Mouse (Mus musculus): Measurements from ENCODE around the gene Fam57a. TPM values are rescaled to one million over a fixed set of nuclear protein-coding genes. Genes with fewer than 3 reads are reported as not detected.

The Fam57a gene
- polyA plus RNA-seq (2012; rRNA removed): 11.6 and 25.9 TPM in 2 replicates

DNA sequence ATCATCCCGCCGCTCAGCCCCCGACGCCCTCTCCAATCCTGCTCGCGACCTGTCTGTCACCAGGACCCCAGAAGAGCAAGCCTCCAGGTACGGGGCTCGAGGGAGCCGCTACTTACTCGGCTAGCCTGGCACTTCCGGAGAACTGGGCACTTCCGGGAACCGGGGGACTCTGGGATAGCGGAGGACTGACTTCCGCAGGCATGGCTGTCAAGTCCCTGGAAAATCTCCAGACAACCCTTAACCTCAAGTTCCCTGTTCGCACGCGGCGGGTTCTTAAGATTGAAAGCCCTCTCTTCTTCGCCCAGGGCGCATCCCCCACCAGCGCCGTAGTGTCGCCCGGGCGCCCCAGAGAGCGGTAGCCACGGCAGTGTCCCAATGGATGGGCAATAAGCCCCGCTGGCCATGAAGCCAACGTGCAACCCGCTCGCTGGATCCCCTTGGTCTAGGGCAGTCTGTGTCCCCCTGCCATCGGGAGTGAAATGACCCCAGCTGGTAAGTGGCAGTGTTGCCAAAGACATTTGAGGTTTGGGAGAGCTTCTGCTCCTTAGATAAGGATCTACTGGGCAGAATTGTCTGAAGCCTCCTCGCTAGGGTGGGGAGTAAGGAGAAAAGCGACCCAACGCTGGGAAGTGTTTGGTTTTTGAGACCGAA lies at the start of gene Fam57a, which contains the start of gene Vps53:
Fam57a (plus strand) TSS at position 177 of the 651 bp plus-strand sequence.
Vps53 (minus strand) TSS at position 153 of the 651 bp plus-strand sequence.

DNA sequence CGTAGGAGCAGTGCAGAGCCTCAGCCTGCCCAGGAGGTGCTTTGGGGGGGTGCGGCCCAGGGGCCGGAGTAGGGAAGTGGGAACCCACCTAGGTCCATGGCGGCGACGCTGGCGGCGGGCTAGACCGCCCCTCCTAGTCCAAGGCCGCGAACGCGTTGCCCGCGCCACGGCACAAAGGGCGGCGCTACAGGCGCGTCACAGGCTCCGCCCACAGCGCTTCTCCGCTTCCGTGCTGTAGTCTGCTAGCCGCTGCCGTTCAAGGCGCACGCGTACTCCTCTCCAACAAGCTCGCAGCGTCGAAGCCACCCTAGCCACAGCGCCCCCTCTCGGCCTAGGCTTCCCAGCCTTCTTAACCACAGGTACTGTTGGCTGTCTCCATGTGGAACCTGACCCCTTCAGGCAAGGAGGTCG lies 37.9 kb downstream of the Fam57a start, which contains the start of the genes Dbil5 and Gemin4:
Dbil5 (plus strand) TSS at position 219 of the 411 bp plus-strand sequence.
Gemin4 (minus strand) TSS at position 275 of the 411 bp plus-strand sequence.

DNA sequence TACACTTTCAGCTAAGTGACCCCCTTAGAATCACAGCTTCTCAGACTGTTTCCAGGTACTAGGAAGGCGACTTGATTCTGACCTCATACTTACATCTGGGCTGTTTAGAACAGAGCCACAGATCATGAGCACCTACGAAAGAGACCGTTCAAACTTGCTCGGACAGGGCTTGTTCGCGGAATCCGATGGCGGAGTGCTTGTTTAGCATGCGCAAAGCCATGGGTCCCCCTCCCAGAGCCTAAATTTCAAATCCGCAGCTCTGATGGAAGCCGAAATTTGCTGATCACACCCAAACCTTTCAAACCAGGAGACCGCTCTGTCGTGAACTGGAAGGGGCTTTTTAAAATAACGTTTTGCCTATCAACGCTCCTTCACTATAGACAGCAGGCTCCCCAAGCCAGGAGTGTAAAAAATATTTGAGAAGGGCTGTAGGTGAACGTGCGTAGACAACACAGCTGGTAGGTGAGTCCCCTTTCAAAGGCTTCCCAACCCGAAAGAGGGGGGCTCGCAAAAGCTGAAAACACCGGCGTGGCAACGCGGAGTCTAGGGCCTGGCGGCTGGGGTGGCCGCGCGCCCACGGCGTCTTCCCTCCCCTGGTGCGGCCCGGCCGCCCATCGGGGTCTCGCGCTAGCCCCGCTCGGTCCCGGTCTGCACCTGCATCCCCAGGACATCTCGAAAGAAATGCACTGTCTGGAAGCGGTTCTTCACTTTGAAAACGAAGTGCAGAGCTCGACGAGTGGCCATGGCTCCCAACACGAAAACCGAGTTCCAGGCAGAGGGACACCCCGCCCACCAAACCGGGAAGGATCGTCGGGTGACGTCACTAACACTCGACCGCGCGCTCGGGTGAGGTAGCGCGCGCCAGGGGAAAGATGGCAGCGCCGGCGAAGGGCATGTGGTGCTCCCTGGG lies 63.7 kb downstream of the Fam57a start, which contains the start of the genes Mrm3 and Glod4:
Mrm3 (plus strand) TSS at position 815 of the 910 bp plus-strand sequence.
Glod4 (minus strand) TSS at position 825 of the 910 bp plus-strand sequence.

Other genes starting within 250 kb of the Fam57a start
- 1.8 and 2.1 TPM in 2 replicates for gene Rph3al, start 241.2 kb upstream of the Fam57a start, polyA plus RNA-seq (2012; rRNA removed)
- 0.40 and 1.1 TPM in 2 replicates for gene 1700016K19Rik, start 179.8 kb upstream of the Fam57a start, polyA plus RNA-seq (2012; rRNA removed)
- 6.8 and 16.6 TPM in 2 replicates for gene Rflnb, start 151.9 kb upstream of the Fam57a start, polyA plus RNA-seq (2012; rRNA removed)
- 33.6 and 37.3 TPM in 2 replicates for gene Vps53, start within 50 bp of the Fam57a start, polyA plus RNA-seq (2012; rRNA removed)
- 0.29 and 0.36 TPM in 2 replicates for gene Dbil5, start 37.9 kb downstream of the Fam57a start, polyA plus RNA-seq (2012; rRNA removed)
- 7.8 and 18.9 TPM in 2 replicates for gene Gemin4, start 38.0 kb downstream of the Fam57a start, polyA plus RNA-seq (2012; rRNA removed)
- gene Mrm3, start 64.0 kb downstream of the Fam57a start, polyA plus RNA-seq (2012; rRNA removed): 14.1 and 20.7 TPM in 2 replicates
- gene Glod4, start 64.1 kb downstream of the Fam57a start, polyA plus RNA-seq (2012; rRNA removed): 75.4 and 78.7 TPM in 2 replicates
- 54.0 and 60.9 TPM in 2 replicates for gene Nxn, start 219.5 kb downstream of the Fam57a start, polyA plus RNA-seq (2012; rRNA removed)
- gene Timm22, start 227.3 kb downstream of the Fam57a start, polyA plus RNA-seq (2012; rRNA removed): 44.4 and 45.5 TPM in 2 replicates

Measured in central nervous system, embryonic 11.5 days (tissue).